Mouse (Mus musculus) layer of hippocampus, postnatal 36 days (tissue): ENCODE measurements around the gene Cit. TPM values are rescaled to one million over a fixed set of nuclear protein-coding genes. Genes with fewer than 3 reads are reported as not detected.
A peak's percentile ranks its signal among the peaks of the same experiment; 100 is the strongest.

Source experiments
- DNase-seq, 2 experiments: peaks; one replicate each; pipeline ENCODE4 v3.0.0; 2022
- total RNA-seq, 2 experiments: library from RNA; stranded (reverse); gene quantifications; 2 replicates each; pipeline ENCODE4 v1.2.3; 2021

Cit gene
- total RNA-seq, 2 experiments from 2014 or later, result 58.6 to 59.0 TPM

- DNase-seq, result no peak
Observed at GRCm38 (mm10) chr5:115917960-115918359, 72.9 kb downstream of the Cit start.

- peak in 1 of 2 experiments; percentile 21 for DNase-seq
Observed at GRCm38 (mm10) chr5:115918597-115919351, 73.7 kb downstream of the Cit start.

GRCm38 (mm10) chr5:115921990-115922389, 76.9 kb downstream of the Cit start:
- no peak for DNase-seq

- DNase-seq, result no peak
Observed at GRCm38 (mm10) chr5:115924946-115925345, 79.9 kb downstream of the Cit start.

- DNase-seq, result no peak
Observed at GRCm38 (mm10) chr5:115928786-115929507, 83.9 kb downstream of the Cit start.

GRCm38 (mm10) chr5:115932325-115932724, 87.2 kb downstream of the Cit start:
- DNase-seq, result no peak

- DNase-seq, result no peak
Observed at GRCm38 (mm10) chr5:115936851-115937250, 91.8 kb downstream of the Cit start.

GRCm38 (mm10) chr5:115937566-115937965, 92.5 kb downstream of the Cit start:
- DNase-seq, result no peak

- no peak for DNase-seq
Observed at GRCm38 (mm10) chr5:115938999-115939398, 93.9 kb downstream of the Cit start.

- no peak for DNase-seq
Observed at GRCm38 (mm10) chr5:115942389-115942788, 97.3 kb downstream of the Cit start.

GRCm38 (mm10) chr5:115944791-115945490, 99.9 kb downstream of the Cit start:
- no peak for DNase-seq

GRCm38 (mm10) chr5:115947622-115948353, 102.7 kb downstream of the Cit start:
- DNase-seq, result no peak

GRCm38 (mm10) chr5:115950936-115951335, 105.9 kb downstream of the Cit start:
- DNase-seq, result no peak

GRCm38 (mm10) chr5:115953173-115953572, 108.1 kb downstream of the Cit start:
- DNase-seq, result no peak

- no peak for DNase-seq
Observed at GRCm38 (mm10) chr5:115954084-115954483, 109.0 kb downstream of the Cit start.

- DNase-seq, result no peak
Observed at GRCm38 (mm10) chr5:115954549-115954948, 109.5 kb downstream of the Cit start.

- no peak for DNase-seq
Observed at GRCm38 (mm10) chr5:115955131-115955530, 110.1 kb downstream of the Cit start.

- DNase-seq, result no peak
Observed at GRCm38 (mm10) chr5:115956048-115956447, 111.0 kb downstream of the Cit start.

GRCm38 (mm10) chr5:115957177-115957576, 112.1 kb downstream of the Cit start:
- no peak for DNase-seq

- DNase-seq, result no peak
Observed at GRCm38 (mm10) chr5:115958344-115958743, 113.3 kb downstream of the Cit start.

- no peak for DNase-seq
Observed at GRCm38 (mm10) chr5:115958814-115959213, 113.7 kb downstream of the Cit start.

- no peak for DNase-seq
Observed at GRCm38 (mm10) chr5:115961809-115962208, 116.7 kb downstream of the Cit start.

GRCm38 (mm10) chr5:115971236-115971635, 126.2 kb downstream of the Cit start:
- no peak for DNase-seq
